Mouse (Mus musculus) stomach, postnatal 0 days (tissue): ENCODE measurements around the gene 2700049A03Rik.

Experiments used
- CTCF ChIP-seq: IDR thresholded peaks from 2 replicates; pipeline ENCODE4 v1.5.1; 2016; ENCODE audit warnings: antibody characterized with exemption, low read depth, mild to moderate bottlenecking, moderate library complexity
- EP300 ChIP-seq: optimal IDR thresholded peaks from 2 replicates; pipeline ENCODE3; 2016; ENCODE audit warnings: antibody characterized with exemption

DNA sequence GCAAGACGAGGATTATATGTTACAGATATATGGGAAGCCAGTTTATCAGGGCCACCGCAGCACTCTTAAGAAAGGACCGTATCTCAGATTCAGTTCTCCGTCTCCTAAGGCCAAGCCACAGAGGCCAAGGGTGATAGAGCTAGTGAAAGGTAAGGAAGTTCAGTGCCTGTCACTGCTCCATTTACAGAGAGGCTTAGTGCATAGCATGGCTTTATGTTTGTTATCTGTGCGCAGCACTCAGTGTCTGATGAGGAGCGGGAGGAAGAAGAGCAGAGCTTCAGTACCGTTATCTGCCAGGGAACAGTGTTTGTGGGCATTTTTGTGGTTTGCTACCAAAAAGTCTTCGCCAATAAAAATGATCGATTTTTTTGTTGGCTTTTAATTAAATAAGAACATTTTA, 27.8 kb downstream of the 2700049A03Rik start:
- TF ChIP-seq EP300 (no peak), CTCF (no peak)
